Mouse (Mus musculus): Measurements from ENCODE around the gene Gm28729. TPM values are rescaled to one million over a fixed set of nuclear protein-coding genes. Genes with fewer than 3 reads are reported as not detected.
A peak's percentile ranks its signal among the peaks of the same experiment; 100 is the strongest.
"Not testable (repeated sequence)": the region's sequence is repeated elsewhere in the genome, so short reads cannot be mapped to it uniquely, and the experiment has no call there.

Gene Gm28729
- polyA plus RNA-seq, 1 experiment from 2014 or later: not detected

GRCm38 (mm10) chr9:96537615-96537919, 12.5 kb upstream of the Gm28729 start:
- Histone ChIP-seq H3K4me3 (no peak overlapping the region), H3K27ac (ENCODE audit: poor library complexity, severe bottlenecking) (peak overlapping the region; percentile 8; the same call in 1 of the 2 replicates), H3K36me3 (peaks cover 11% of the 10 kb centered on the region)

GRCm38 (mm10) chr9:96536895-96537614, 12.0 kb upstream of the Gm28729 start:
- Histone ChIP-seq H3K27ac (ENCODE audit: poor library complexity, severe bottlenecking) (peak overlapping the region; percentile 8; the same call in 1 of the 2 replicates), H3K9ac (peak overlapping the region; percentile 74), H3K36me3 (peaks cover 9% of the 10 kb centered on the region), H3K9me3 (replicated peaks) (no peaks in the 10 kb centered on the region), H3K4me1 (replicated peaks) (peaks cover 15% of the 10 kb centered on the region), H3K4me3 (peak overlapping the region; percentile 51), H3K4me2 (peak overlapping the region; percentile 78), H3K27me3 (replicated peaks) (no peaks in the 10 kb centered on the region)
- 19% methylated on average over 37 of the region's 37 CpGs for WGBS
- peak; percentile 86 for ATAC-seq (ENCODE audit: insufficient number of reproducible peaks, low FRiP score)

More at GRCm38 (mm10) chr9:96537615-96537919, 12.5 kb upstream of the Gm28729 start:
- Histone ChIP-seq H3K9me3 (replicated peaks) (no peaks in the 10 kb centered on the region), H3K4me2 (peak overlapping the region; percentile 78), H3K27me3 (replicated peaks) (no peaks in the 10 kb centered on the region), H3K4me1 (replicated peaks) (peaks cover 15% of the 10 kb centered on the region), H3K9ac (no peak overlapping the region)
- 90% methylated on average over 6 of the region's 6 CpGs for WGBS
- no peak for ATAC-seq (ENCODE audit: insufficient number of reproducible peaks, low FRiP score)

- not testable (repeated sequence) for H3K4me2 ChIP-seq; H3K27me3 ChIP-seq (replicated peaks); H3K9me3 ChIP-seq (replicated peaks); H3K27ac ChIP-seq (ENCODE audit: poor library complexity, severe bottlenecking); H3K4me3 ChIP-seq; H3K36me3 ChIP-seq; H3K9ac ChIP-seq
- WGBS: 83% methylated on average over 4 of the region's 4 CpGs
- peaks cover 15% of the 10 kb centered on the region for H3K4me1 ChIP-seq (replicated peaks)
- 0 out of 2 replicates have a peak, but pooled peaks have one; percentile 7 for ATAC-seq (ENCODE audit: insufficient number of reproducible peaks, low FRiP score)
Observed at GRCm38 (mm10) chr9:96536093-96536492, 11.0 kb upstream of the Gm28729 start.

GRCm38 (mm10) chr9:96535431-96535830, 10.4 kb upstream of the Gm28729 start:
- Histone ChIP-seq H3K9me3 (replicated peaks) (no peaks in the 10 kb centered on the region), H3K4me2 (no peak overlapping the region), H3K27ac (ENCODE audit: poor library complexity, severe bottlenecking) (no peak overlapping the region), H3K9ac (no peak overlapping the region), H3K27me3 (replicated peaks) (no peaks in the 10 kb centered on the region), H3K36me3 (no peaks in the 10 kb centered on the region), H3K4me1 (replicated peaks) (peaks cover 15% of the 10 kb centered on the region), H3K4me3 (no peak overlapping the region)
- no peak for ATAC-seq (ENCODE audit: insufficient number of reproducible peaks, low FRiP score)
- 83% methylated on average over 6 of the region's 6 CpGs for WGBS

GRCm38 (mm10) chr9:96534256-96534655, 9.2 kb upstream of the Gm28729 start:
- no peaks in the 10 kb centered on the region for H3K9me3 ChIP-seq (replicated peaks)
- WGBS: 83% methylated on average over 4 of the region's 4 CpGs
- H3K4me2 ChIP-seq: no peak overlapping the region
- no peak overlapping the region for H3K4me3 ChIP-seq
- no peak for ATAC-seq (ENCODE audit: insufficient number of reproducible peaks, low FRiP score)
- H3K27ac ChIP-seq (ENCODE audit: poor library complexity, severe bottlenecking): no peak overlapping the region
- H3K36me3 ChIP-seq: no peaks in the 10 kb centered on the region
- peaks cover 15% of the 10 kb centered on the region for H3K4me1 ChIP-seq (replicated peaks)
- H3K27me3 ChIP-seq (replicated peaks): no peaks in the 10 kb centered on the region
- H3K9ac ChIP-seq: no peak overlapping the region

- Histone ChIP-seq H3K27ac (ENCODE audit: poor library complexity, severe bottlenecking) (no peak overlapping the region), H3K4me1 (replicated peaks) (peaks cover 12% of the 10 kb centered on the region), H3K4me3 (no peak overlapping the region), H3K9ac (no peak overlapping the region), H3K9me3 (replicated peaks) (no peaks in the 10 kb centered on the region), H3K27me3 (replicated peaks) (no peaks in the 10 kb centered on the region), H3K36me3 (no peaks in the 10 kb centered on the region), H3K4me2 (no peak overlapping the region)
- no peak for ATAC-seq (ENCODE audit: insufficient number of reproducible peaks, low FRiP score)
- WGBS: 74% methylated on average over 6 of the region's 6 CpGs
Observed at GRCm38 (mm10) chr9:96533476-96533875, 8.4 kb upstream of the Gm28729 start.

- Histone ChIP-seq H3K27ac (ENCODE audit: poor library complexity, severe bottlenecking) (no peak overlapping the region), H3K4me2 (no peak overlapping the region), H3K36me3 (no peaks in the 10 kb centered on the region), H3K9me3 (replicated peaks) (no peaks in the 10 kb centered on the region), H3K4me1 (replicated peaks) (peaks cover 11% of the 10 kb centered on the region), H3K9ac (no peak overlapping the region), H3K27me3 (replicated peaks) (no peaks in the 10 kb centered on the region), H3K4me3 (no peak overlapping the region)
- 67% methylated on average over 4 of the region's 4 CpGs for WGBS
- no peak for ATAC-seq (ENCODE audit: insufficient number of reproducible peaks, low FRiP score)
Observed at GRCm38 (mm10) chr9:96532531-96532930, 7.5 kb upstream of the Gm28729 start.

GRCm38 (mm10) chr9:96530674-96531081, 5.6 kb upstream of the Gm28729 start:
- Histone ChIP-seq H3K4me3 (no peak overlapping the region), H3K27me3 (replicated peaks) (no peaks in the 10 kb centered on the region), H3K36me3 (no peaks in the 10 kb centered on the region), H3K9me3 (replicated peaks) (no peaks in the 10 kb centered on the region), H3K4me2 (no peak overlapping the region), H3K9ac (no peak overlapping the region), H3K27ac (ENCODE audit: poor library complexity, severe bottlenecking) (no peak overlapping the region), H3K4me1 (replicated peaks) (no peaks in the 10 kb centered on the region)
- WGBS: 76% methylated on average over 11 of the region's 11 CpGs
- ATAC-seq (ENCODE audit: insufficient number of reproducible peaks, low FRiP score): no peak

GRCm38 (mm10) chr9:96529961-96530673, 5.1 kb upstream of the Gm28729 start:
- Histone ChIP-seq H3K9ac (no peak overlapping the region), H3K27me3 (replicated peaks) (no peaks in the 10 kb centered on the region), H3K27ac (ENCODE audit: poor library complexity, severe bottlenecking) (no peak overlapping the region), H3K4me1 (replicated peaks) (no peaks in the 10 kb centered on the region), H3K36me3 (no peaks in the 10 kb centered on the region), H3K9me3 (replicated peaks) (no peaks in the 10 kb centered on the region), H3K4me2 (no peak overlapping the region), H3K4me3 (no peak overlapping the region)
- no peak for ATAC-seq (ENCODE audit: insufficient number of reproducible peaks, low FRiP score)
- WGBS: 71% methylated on average over 10 of the region's 10 CpGs

- Histone ChIP-seq H3K4me1 (replicated peaks) (no peaks in the 10 kb centered on the region), H3K4me2 (no peak overlapping the region), H3K9me3 (replicated peaks) (no peaks in the 10 kb centered on the region), H3K4me3 (no peak overlapping the region), H3K27me3 (replicated peaks) (no peaks in the 10 kb centered on the region), H3K36me3 (no peaks in the 10 kb centered on the region), H3K27ac (ENCODE audit: poor library complexity, severe bottlenecking) (no peak overlapping the region), H3K9ac (no peak overlapping the region)
- WGBS: 57% methylated on average over 4 of the region's 4 CpGs
- no peak for ATAC-seq (ENCODE audit: insufficient number of reproducible peaks, low FRiP score)
Observed at GRCm38 (mm10) chr9:96526011-96526410, 947 bp upstream of the Gm28729 start.

- Histone ChIP-seq H3K36me3 (no peaks in the 10 kb centered on the region), H3K9ac (no peak overlapping the region), H3K27ac (ENCODE audit: poor library complexity, severe bottlenecking) (no peak overlapping the region), H3K4me2 (no peak overlapping the region), H3K4me3 (no peak overlapping the region), H3K27me3 (replicated peaks) (no peaks in the 10 kb centered on the region), H3K4me1 (replicated peaks) (no peaks in the 10 kb centered on the region), H3K9me3 (replicated peaks) (no peaks in the 10 kb centered on the region)
- no peak for ATAC-seq (ENCODE audit: insufficient number of reproducible peaks, low FRiP score)
- 83% methylated on average over 5 of the region's 5 CpGs for WGBS
Observed at GRCm38 (mm10) chr9:96523148-96523547, 1.9 kb downstream of the Gm28729 start.

All from heart, embryonic 12.5 days (tissue).